Mouse (Mus musculus): ENCODE measurements around the gene Pip5k1b.

DNA sequence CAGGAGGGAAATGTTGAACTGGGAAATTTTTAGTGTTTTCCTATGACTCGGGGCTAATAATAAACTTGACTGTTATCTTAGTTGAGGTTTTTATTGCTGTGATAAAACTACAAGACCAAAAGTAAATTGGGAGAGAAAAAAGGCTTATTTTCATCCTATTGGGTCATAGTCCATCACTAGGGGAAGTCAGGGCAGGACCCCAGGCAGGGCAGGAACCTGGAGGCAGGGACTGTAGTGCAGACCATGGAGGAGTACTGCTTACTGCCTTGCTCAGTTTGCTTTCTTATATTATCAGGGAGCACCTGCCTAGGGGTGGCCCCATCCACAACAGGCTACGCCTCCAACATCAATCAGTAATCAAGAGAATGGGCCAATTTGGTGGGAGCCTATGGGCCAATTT is 101.2 kb downstream of the Pip5k1b start:
- no peak for TF ChIP-seq ZNF384 (IDR thresholded peaks at IDR 0.05; ENCODE audit: low read depth, low read length)
- TF ChIP-seq ZC3H11A (IDR thresholded peaks at IDR 0.05; ENCODE audit: borderline replicate concordance, low read depth, low read length): no peak
- no peak for TF ChIP-seq CHD2 (IDR thresholded peaks at IDR 0.05; ENCODE audit: low read depth, low read length)
- TF ChIP-seq HCFC1 (IDR thresholded peaks at IDR 0.05; ENCODE audit: borderline replicate concordance, insufficient read depth, low read length): no peak
- no peak for TF ChIP-seq MAFK (IDR thresholded peaks at IDR 0.05; ENCODE audit: insufficient read depth, low read depth, low read length)
